Mouse (Mus musculus): ENCODE measurements around the gene Npcd. TPM values are rescaled to one million over a fixed set of nuclear protein-coding genes. Genes with fewer than 3 reads are reported as not detected.
A peak's percentile ranks its signal among the peaks of the same experiment; 100 is the strongest.

The Npcd gene
- polyA plus RNA-seq, 1 experiment from 2014 or later = not detected

DNA sequence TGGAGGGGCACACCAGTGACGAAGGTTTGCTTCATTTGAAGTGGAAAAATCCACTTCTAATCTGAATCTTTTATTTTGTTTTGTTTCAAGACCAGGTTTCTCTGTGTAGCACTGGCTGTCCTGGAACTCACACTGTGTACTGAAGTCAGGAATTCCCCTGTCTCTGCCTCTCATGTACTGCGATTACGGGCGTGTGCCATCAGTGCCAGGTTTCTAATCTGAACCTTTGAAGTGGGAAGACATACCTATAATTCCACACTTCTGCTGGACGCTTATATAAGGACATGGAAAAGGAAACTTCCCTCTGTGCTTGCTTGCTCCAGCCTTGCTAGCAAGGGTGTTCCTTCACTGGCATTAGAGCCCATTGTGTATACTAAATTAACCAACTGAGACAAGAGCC, 24.9 kb upstream of the Npcd start:
- no peaks in the 10 kb centered on the region for H3K27me3 ChIP-seq
- no peak overlapping the region for H3K4me3 ChIP-seq
- WGBS = 75% methylated on average over 5 of the region's 5 CpGs
- H3K4me2 ChIP-seq = no peak overlapping the region
- no peaks in the 10 kb centered on the region for H3K9me3 ChIP-seq
- no peaks in the 10 kb centered on the region for H3K36me3 ChIP-seq
- no peak overlapping the region for H3K9ac ChIP-seq
- no peak overlapping the region for H3K27ac ChIP-seq
- 0 out of 2 replicates have a peak, but pooled peaks cover 5% of the 10 kb centered on the region for H3K4me1 ChIP-seq
- ATAC-seq (ENCODE audit: insufficient number of reproducible peaks, low FRiP score, low TSS enrichment, low read depth) = no peak

DNA sequence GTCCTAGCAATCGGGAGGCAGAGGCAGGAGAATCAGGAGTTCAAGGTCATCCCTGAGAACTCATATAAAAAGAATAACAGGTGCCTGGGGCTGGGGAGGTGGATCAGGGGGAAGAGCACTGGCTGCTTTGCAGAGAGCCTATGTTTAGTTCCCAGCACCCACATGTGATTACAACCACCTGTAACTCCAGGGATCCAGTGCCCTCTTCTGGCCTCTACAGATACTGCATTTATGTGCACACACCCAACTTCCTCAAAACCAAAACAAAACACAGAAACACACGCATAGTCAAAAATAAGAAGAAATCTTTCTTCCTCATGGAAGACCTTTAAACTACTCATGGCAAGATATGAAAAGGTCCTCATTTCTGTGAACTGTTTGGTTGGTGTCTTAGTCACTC, 16.1 kb upstream of the Npcd start:
- no peaks in the 10 kb centered on the region for H3K36me3 ChIP-seq
- no peaks in the 10 kb centered on the region for H3K27me3 ChIP-seq
- 96% methylated on average over 2 of the region's 2 CpGs for WGBS
- no peak for ATAC-seq (ENCODE audit: insufficient number of reproducible peaks, low FRiP score, low TSS enrichment, low read depth)
- no peak overlapping the region for H3K27ac ChIP-seq
- H3K4me3 ChIP-seq = no peak overlapping the region
- H3K9ac ChIP-seq = no peak overlapping the region
- H3K4me2 ChIP-seq = no peak overlapping the region
- no peaks in the 10 kb centered on the region for H3K9me3 ChIP-seq
- H3K4me1 ChIP-seq = peaks cover 12% of the 10 kb centered on the region

DNA sequence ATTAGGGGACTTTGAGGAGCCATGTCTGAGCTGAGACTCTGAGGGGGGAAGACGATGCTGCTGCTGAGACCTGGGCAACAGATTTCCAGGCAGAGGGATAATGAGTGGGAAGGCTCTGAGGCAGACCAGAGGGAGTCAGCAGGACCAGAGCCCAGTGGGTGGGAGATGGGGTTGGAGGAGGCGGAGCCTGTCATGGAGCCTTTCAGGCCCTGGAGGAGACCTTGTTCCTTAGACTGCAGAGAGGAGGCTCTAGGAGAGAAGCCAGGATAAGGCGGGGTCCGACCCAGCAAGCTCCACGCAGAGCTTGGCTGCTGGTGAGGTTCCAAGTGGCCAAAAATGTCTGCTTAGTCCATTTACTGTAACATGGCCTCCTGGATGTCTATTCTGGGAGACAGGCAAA, 13.1 kb upstream of the Npcd start:
- H3K4me1 ChIP-seq = peaks cover 12% of the 10 kb centered on the region
- no peak overlapping the region for H3K4me3 ChIP-seq
- no peaks in the 10 kb centered on the region for H3K27me3 ChIP-seq
- peak overlapping the region; percentile 74 for H3K27ac ChIP-seq
- H3K9ac ChIP-seq = no peak overlapping the region
- H3K9me3 ChIP-seq = no peaks in the 10 kb centered on the region
- no peak overlapping the region for H3K4me2 ChIP-seq
- no peaks in the 10 kb centered on the region for H3K36me3 ChIP-seq
- peak; percentile 85 for ATAC-seq (ENCODE audit: insufficient number of reproducible peaks, low FRiP score, low TSS enrichment, low read depth)
- 19% methylated on average over 5 of the region's 5 CpGs for WGBS

DNA sequence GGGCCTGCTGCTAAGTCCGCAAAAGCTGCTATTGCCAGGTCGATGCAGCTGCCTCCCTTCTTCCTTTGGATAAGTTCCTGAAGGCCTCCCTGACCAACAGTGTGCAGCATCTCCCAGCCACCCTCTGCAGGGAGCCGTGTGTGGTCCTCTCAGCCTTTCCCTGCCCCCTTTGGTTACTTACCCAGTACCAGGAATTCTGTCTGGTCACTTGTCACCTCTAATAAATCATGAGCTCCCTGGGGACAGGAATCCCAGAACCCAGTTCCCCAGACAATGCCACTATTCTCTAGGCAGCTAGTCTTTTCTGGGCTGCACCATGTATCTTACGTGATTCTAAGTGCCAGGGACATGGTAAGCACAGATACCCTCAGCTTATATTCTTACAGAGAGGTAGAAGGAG, 11.9 kb upstream of the Npcd start:
- WGBS = 72% methylated on average over 4 of the region's 4 CpGs
- no peaks in the 10 kb centered on the region for H3K9me3 ChIP-seq
- no peaks in the 10 kb centered on the region for H3K36me3 ChIP-seq
- no peak overlapping the region for H3K9ac ChIP-seq
- H3K27me3 ChIP-seq = no peaks in the 10 kb centered on the region
- peaks cover 12% of the 10 kb centered on the region for H3K4me1 ChIP-seq
- no peak overlapping the region for H3K4me3 ChIP-seq
- no peak for ATAC-seq (ENCODE audit: insufficient number of reproducible peaks, low FRiP score, low TSS enrichment, low read depth)
- H3K4me2 ChIP-seq = no peak overlapping the region
- H3K27ac ChIP-seq = no peak overlapping the region

DNA sequence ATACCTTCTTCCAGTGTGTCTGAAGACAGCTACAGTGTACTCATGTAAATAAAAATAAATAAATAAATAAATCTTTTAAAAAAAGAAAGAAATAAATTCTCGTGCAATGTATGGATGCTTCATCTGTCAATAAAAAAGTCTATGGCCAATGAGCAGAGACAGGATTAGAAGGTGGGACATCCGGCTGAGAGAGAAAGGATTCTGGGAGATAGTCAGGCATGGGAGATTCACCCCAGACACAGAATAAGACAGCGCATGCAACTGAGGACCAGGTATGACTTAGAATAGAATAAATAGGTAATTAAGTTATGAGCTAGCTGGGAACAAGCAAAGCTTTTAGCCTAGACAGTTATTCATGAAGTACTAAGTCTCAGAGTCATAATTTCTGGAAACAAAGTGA, 8.9 kb upstream of the Npcd start:
- 84% methylated on average over 3 of the region's 3 CpGs for WGBS
- Histone ChIP-seq H3K4me1 (peaks cover 11% of the 10 kb centered on the region), H3K4me3 (no peak overlapping the region), H3K9ac (no peak overlapping the region), H3K27me3 (no peaks in the 10 kb centered on the region), H3K36me3 (no peaks in the 10 kb centered on the region), H3K9me3 (no peaks in the 10 kb centered on the region), H3K4me2 (no peak overlapping the region), H3K27ac (no peak overlapping the region)
- ATAC-seq (ENCODE audit: insufficient number of reproducible peaks, low FRiP score, low TSS enrichment, low read depth) = no peak

DNA sequence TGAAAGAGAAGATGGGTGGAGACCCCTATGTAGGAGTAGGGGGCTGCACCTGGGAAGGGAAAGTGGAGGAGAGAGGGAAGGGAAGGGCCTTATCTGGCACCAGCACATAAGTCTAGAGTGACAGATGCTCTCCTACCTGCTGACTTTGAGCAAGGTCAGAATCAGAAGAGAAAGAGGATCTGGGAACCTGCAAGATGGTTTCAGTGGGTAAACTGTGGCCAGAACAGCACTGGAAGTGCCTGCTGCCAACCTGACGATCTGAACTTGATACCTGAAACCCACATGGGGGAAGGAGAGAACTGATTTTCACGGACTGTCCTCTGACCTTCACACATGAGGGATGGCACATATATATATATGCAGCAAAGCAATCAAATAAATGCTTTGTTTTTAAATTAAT, 6.2 kb upstream of the Npcd start:
- Histone ChIP-seq H3K36me3 (no peaks in the 10 kb centered on the region), H3K27me3 (no peaks in the 10 kb centered on the region), H3K4me2 (no peak overlapping the region), H3K9ac (no peak overlapping the region), H3K4me3 (no peak overlapping the region), H3K4me1 (peaks cover 4% of the 10 kb centered on the region; the same call in 1 of the 2 replicates), H3K27ac (no peak overlapping the region), H3K9me3 (no peaks in the 10 kb centered on the region)
- 40% methylated on average over 2 of the region's 2 CpGs for WGBS
- no peak for ATAC-seq (ENCODE audit: insufficient number of reproducible peaks, low FRiP score, low TSS enrichment, low read depth)

DNA sequence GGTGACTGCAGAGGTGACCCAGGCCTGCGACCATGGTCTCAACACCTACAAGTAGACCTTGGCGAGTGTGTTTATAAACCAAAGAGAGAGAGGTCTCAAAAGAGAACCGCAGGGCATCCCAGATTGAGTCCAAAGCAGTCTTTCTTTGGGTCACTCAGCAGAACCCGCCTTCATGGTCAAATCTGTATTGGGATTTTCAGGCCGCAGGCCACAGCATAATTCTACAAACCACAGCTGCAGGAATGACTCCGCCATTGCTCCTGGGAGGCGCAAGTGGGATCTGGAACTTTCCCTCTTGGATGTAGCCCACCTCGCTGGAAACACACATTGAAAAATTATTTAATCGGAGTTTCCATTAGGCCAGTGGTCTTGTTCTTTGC, 834 bp upstream of the Npcd start:
- ATAC-seq (ENCODE audit: insufficient number of reproducible peaks, low FRiP score, low TSS enrichment, low read depth) = no peak
- 44% methylated on average over 9 of the region's 9 CpGs for WGBS
- H3K4me1 ChIP-seq = peaks cover 43% of the 10 kb centered on the region

DNA sequence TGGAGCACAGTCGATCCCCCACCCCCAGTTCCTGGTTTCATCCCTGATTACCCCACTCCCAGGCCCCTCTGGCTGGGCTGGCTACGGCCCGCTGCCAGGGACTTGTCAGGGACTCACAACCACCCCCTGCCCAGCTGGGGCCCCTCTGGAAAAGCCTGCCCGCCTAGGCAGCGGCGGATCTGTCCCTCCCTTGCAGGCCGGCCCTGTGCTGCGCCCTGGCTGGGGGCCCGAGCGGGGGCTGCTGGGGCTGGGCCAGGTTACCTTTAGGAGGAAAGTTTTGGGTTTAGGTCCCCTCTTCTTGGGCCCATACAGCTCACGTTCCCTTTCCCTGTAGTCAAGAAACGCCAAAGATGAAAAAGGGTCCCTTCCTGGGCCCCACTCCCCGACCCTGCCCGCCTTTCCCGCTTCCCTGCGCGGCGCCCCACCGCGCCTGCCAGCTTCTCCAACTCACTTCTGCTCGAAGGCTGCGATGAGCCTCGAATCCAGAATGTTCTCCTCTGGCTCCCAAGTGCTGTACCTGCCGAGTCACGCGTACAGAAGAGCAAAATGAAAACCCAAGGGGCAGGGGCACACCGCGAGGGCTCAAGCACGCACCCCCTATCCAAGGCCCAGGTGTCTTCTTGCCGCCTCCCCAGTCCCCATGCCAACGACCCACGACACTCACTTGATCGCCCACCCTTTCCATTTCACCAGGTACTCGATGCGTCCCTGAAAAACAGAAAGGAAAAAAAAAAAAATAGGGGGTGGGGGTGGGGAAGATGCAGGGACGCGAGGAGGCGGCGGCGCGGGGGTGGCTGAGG, 586 bp downstream of the Npcd start:
- Histone ChIP-seq H3K4me1 (peaks cover 57% of the 10 kb centered on the region), H3K36me3 (peaks cover 18% of the 10 kb centered on the region), H3K4me2 (peak overlapping the region; percentile 74), H3K4me3 (peak overlapping the region; percentile 77), H3K9me3 (no peaks in the 10 kb centered on the region), H3K9ac (peak overlapping the region; percentile 82), H3K27ac (peak overlapping the region; percentile 97), H3K27me3 (no peaks in the 10 kb centered on the region)
- WGBS = 0% methylated on average over 41 of the region's 41 CpGs
- 0 out of 2 replicates have a peak, but pooled peaks have one; percentile 45 for ATAC-seq (ENCODE audit: insufficient number of reproducible peaks, low FRiP score, low TSS enrichment, low read depth)

More for the DNA sequence above, 834 bp upstream of the Npcd start:
- H3K4me3 ChIP-seq = peak overlapping the region; percentile 77
- H3K9ac ChIP-seq = no peak overlapping the region
- no peaks in the 10 kb centered on the region for H3K9me3 ChIP-seq
- H3K36me3 ChIP-seq = peaks cover 8% of the 10 kb centered on the region; the same call in 1 of the 2 replicates
- peak overlapping the region; percentile 74 for H3K4me2 ChIP-seq
- no peaks in the 10 kb centered on the region for H3K27me3 ChIP-seq
- H3K27ac ChIP-seq = peak overlapping the region; percentile 97

DNA sequence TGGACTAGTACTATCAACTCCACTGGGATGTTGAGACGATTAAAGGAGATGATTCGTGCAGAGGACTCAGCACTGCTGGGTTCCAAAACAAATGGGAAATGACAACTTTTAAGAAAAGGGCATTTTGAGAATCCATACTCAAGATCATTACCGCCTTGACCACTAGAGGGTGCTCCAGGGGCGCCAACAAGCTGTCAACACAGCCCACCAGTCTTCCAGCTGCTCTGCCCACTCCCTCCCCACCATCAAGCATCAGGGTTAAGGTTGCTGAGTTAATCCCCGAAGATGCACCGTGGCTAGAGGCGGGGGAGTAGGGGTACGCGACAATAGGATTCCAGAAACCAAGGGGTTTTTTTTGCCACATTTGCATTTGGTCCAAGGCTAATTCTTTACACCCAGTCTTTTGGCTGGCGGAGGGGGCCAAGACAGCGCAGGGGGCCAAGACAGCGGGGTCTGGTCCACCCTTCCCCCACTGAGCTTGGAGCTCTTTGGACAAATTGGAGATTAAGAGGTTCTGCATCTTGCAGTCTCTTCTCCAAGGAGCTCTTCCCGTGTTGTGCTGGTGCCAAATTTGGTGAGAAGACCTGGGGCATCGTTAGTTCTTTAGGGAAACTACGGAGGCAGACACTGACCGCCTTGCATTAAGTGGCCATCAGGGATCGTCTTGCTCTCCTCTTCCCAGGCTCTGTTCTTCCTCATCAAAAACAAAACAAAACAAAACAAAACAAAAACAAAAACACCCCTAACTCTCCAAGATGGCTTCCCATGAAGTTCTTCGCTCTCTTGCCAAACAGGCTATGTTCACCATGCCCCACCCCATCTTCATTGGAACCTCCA, 1.8 kb downstream of the Npcd start:
- Histone ChIP-seq H3K36me3 (peaks cover 30% of the 10 kb centered on the region), H3K27ac (peak overlapping the region; percentile 97), H3K9ac (peak overlapping the region; percentile 82; the same call in 1 of the 2 replicates), H3K27me3 (no peaks in the 10 kb centered on the region), H3K4me2 (peak overlapping the region; percentile 74), H3K9me3 (no peaks in the 10 kb centered on the region), H3K4me3 (peak overlapping the region; percentile 77), H3K4me1 (peaks cover 68% of the 10 kb centered on the region)
- 29% methylated on average over 18 of the region's 18 CpGs for WGBS
- no peak for ATAC-seq (ENCODE audit: insufficient number of reproducible peaks, low FRiP score, low TSS enrichment, low read depth)

DNA sequence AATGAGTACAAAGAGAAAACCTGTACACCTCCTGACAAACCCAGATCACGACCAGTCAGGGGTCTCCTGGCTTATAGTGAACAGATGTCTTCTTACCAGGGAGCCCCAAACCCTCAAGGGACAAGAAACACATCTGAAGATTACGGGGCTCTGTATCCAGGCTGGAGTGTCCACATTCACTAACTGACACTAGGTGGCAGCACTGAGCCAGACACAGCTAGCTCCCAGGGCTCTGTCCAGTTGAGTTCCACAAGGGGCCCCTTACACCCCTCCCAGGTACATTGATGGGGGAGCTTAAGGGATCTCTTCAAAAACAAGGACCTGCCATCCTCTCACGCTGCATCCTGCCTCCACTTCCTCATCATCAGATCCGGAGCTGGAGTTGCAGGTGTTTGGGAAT, 3.6 kb downstream of the Npcd start:
- Histone ChIP-seq H3K27me3 (no peaks in the 10 kb centered on the region), H3K4me1 (peaks cover 80% of the 10 kb centered on the region), H3K36me3 (peaks cover 45% of the 10 kb centered on the region), H3K9me3 (no peaks in the 10 kb centered on the region), H3K4me2 (no peak overlapping the region), H3K27ac (no peak overlapping the region), H3K9ac (no peak overlapping the region), H3K4me3 (no peak overlapping the region)
- WGBS = 10% methylated on average over 4 of the region's 4 CpGs
- ATAC-seq (ENCODE audit: insufficient number of reproducible peaks, low FRiP score, low TSS enrichment, low read depth) = no peak

DNA sequence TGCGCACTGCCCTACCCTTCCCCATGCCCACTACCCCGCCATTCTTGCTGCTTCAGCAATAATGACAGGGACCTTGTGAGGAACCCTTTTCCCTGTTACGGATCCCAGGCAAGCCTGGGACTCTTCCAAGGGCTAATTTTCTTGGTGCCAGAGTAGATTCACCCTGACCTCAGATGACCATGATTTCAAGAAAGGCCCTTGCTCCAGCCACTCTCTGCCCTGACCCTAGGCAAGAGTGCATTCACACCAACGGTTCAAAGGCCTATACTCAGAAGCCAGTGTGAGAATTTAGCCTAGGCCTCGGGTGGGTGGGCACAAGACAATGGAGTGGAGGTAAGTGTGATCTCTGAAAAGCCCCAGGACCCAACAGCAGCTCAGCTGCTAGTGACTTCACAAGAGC, 4.6 kb downstream of the Npcd start:
- H3K9ac ChIP-seq = no peak overlapping the region
- ATAC-seq (ENCODE audit: insufficient number of reproducible peaks, low FRiP score, low TSS enrichment, low read depth) = no peak
- peaks cover 52% of the 10 kb centered on the region for H3K36me3 ChIP-seq
- no peak overlapping the region for H3K4me3 ChIP-seq
- no peak overlapping the region for H3K4me2 ChIP-seq
- no peak overlapping the region for H3K27ac ChIP-seq
- peaks cover 80% of the 10 kb centered on the region for H3K4me1 ChIP-seq
- H3K27me3 ChIP-seq = no peaks in the 10 kb centered on the region
- no peaks in the 10 kb centered on the region for H3K9me3 ChIP-seq
- 83% methylated on average over 5 of the region's 5 CpGs for WGBS

Measured in limb, embryonic 15.5 days (tissue).